Mouse (Mus musculus) heart, adult 2 months (tissue): ENCODE data around the gene Ankrd33b.

ENCODE experiments used
- CTCF ChIP-seq: fragments of 200-600 bp; IDR thresholded peaks from 2 replicates; pipeline ENCODE4 v1.8.1; 2022; ENCODE audit warnings: antibody characterized with exemption, mild to moderate bottlenecking, moderate library complexity
- EP300 ChIP-seq: fragments of 200-500 bp; IDR thresholded peaks from 2 replicates; pipeline ENCODE4 v1.6.1; 2011; ENCODE audit warnings: low read depth, low read length, control low read depth; ENCODE audit not compliant: insufficient read depth
- POLR2A ChIP-seq: fragments of 200-500 bp; IDR thresholded peaks from 2 replicates; pipeline ENCODE4 v1.6.1; 2011; ENCODE audit warnings: mild to moderate bottlenecking, low read depth, low read length, control low read depth; ENCODE audit not compliant: insufficient read depth

DNA sequence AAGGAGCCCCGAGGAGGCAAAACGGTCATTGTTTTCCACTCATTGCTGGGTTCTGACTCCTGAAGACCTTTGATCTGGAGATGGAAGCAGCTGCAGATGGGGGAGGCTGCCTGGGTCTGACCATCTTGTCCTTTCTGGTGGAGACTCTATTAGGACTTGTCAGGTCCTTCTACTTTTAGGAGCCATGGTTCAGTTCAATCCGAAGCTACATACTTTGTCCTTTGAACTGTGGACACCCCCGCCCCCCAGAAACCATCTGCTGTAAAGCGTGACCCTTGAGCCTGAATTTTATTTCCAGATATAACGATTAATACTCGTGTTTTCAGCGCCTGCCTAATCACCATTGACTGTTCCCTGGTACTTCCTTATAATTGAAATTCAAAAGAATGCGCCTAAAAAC is 105.2 kb downstream of the Ankrd33b start:
- no peak for TF ChIP-seq CTCF
- no peak for TF ChIP-seq EP300
- TF ChIP-seq POLR2A = no peak
